Mouse (Mus musculus) G1E (cell line): ENCODE measurements around the gene Prkag1. TPM values are rescaled to one million over a fixed set of nuclear protein-coding genes. Genes with fewer than 3 reads are reported as not detected.

Experiments
- ATAC-seq: 2 replicates; pipeline ENCODE4 v1.8.0; 2016; ENCODE audit warnings: mild to moderate bottlenecking; ENCODE audit not compliant: insufficient number of reproducible peaks, poor library complexity, low FRiP score, severe bottlenecking; ENCODE audit errors: extremely low read depth
- DNase-seq: peaks from one replicate; pipeline ENCODE4 v3.0.0; 2012; ENCODE audit warnings: low spot score
- H3K27me3 ChIP-seq: 2 replicates; pipeline ENCODE4 v1.6.1; 2012; ENCODE audit warnings: mild to moderate bottlenecking, low read length, inconsistent platforms; ENCODE audit not compliant: insufficient read depth
- H3K36me3 ChIP-seq: replicated peaks from 2 replicates; pipeline ENCODE3; 2012; ENCODE audit warnings: mild to moderate bottlenecking, inconsistent platforms
- H3K4me1 ChIP-seq: 2 replicates; pipeline ENCODE4 v1.6.1; 2012; ENCODE audit warnings: low read depth, low read length, inconsistent platforms, mixed read lengths; ENCODE audit not compliant: insufficient read depth
- H3K4me3 ChIP-seq: 2 replicates; pipeline ENCODE4 v1.5.1; 2012; ENCODE audit warnings: low read depth, mild to moderate bottlenecking, inconsistent platforms, low read length, moderate library complexity, mixed read lengths
- H3K9me3 ChIP-seq: replicated peaks from 2 replicates; pipeline ENCODE4 v1.6.1; 2012; ENCODE audit warnings: inconsistent platforms
- CTCF ChIP-seq: IDR thresholded peaks from 2 replicates; pipeline ENCODE4 v1.5.1; 2012; ENCODE audit warnings: low read depth, low read length, inconsistent platforms, mixed read lengths
- GATA1 ChIP-seq: IDR thresholded peaks from 2 replicates; pipeline ENCODE4 v1.6.1; 2012; ENCODE audit warnings: borderline replicate concordance, low read length, inconsistent platforms, mixed read lengths
- GATA2 ChIP-seq: IDR thresholded peaks from 2 replicates; pipeline ENCODE4 v1.6.1; 2012; ENCODE audit warnings: low read depth, low read length, inconsistent platforms, borderline replicate concordance
- POLR2AphosphoS5 ChIP-seq: IDR thresholded peaks from 2 replicates; pipeline ENCODE4 v1.6.1; 2012; ENCODE audit warnings: low read depth, low read length, inconsistent platforms; ENCODE audit not compliant: insufficient replicate concordance
- TAL1 ChIP-seq: conservative IDR thresholded peaks from 2 replicates; pipeline ENCODE4 v1.6.1; 2012; ENCODE audit warnings: low read depth, low read length, inconsistent platforms, mixed read lengths
- polyA plus RNA-seq: library from polyadenylated mRNA; stranded (reverse); fragments of >175 nt; gene quantifications from 2 replicates; pipeline ENCODE4 v1.2.3, GENCODE M21; 2012
- total RNA-seq, 2 experiments: library from RNA; stranded (forward) in 1 of 2; stranded (reverse) in 1 of 2; fragments of 200-1000 nt in 1 of 2; fragments of >200 nt in 1 of 2; fragmentation: Nextera tagmentation in 1 of 2; gene quantifications; 2 replicates each; pipeline ENCODE4 v1.2.3; 2014 to 2017

The Prkag1 gene
- total and polyA plus RNA-seq, 3 experiments: 62.8 to 150 (median 106) TPM

DNA sequence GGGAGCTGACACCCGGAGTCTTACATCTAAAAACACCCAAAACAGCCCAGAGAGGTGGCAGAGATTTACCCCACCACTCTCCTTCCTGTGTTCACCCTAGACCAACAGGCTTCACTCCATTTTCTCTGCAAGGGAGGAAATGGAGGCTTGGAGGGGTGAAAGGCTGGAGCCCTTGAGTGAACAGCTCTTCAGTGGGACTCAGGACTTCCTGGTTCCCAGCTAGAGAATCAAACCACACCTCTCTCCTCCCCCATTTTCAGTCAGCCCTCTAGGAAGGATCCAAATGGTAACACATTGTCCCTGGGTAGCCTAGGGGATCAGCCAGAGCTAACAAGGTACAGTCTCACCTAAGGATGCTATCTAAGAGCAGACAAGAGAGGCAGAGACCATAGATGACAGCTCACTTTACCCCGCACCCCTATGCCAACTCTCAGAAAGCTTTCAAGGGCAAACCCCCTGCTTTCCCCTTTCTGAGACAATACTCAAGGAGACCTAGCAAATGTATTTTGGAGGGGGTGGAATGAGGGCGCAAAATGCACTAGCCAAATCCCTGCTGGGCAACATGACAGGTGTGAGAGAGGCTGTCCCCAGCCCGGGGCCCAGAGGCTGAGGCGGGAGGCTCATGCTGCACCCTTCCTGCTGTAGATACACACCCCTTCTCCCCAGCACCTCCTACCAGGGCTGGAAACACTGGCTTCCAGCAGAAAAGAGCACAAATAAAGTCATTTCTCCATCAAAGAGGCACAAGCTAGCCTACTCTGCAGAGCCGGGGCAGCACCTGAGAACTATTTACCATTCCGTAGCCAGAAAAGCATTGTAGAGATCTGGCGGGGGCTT lies 38.2 kb upstream of the Prkag1 start:
- H3K4me1 ChIP-seq: peaks cover 56% of the 10 kb centered on the region
- peak; percentile 36 for DNase-seq

DNA sequence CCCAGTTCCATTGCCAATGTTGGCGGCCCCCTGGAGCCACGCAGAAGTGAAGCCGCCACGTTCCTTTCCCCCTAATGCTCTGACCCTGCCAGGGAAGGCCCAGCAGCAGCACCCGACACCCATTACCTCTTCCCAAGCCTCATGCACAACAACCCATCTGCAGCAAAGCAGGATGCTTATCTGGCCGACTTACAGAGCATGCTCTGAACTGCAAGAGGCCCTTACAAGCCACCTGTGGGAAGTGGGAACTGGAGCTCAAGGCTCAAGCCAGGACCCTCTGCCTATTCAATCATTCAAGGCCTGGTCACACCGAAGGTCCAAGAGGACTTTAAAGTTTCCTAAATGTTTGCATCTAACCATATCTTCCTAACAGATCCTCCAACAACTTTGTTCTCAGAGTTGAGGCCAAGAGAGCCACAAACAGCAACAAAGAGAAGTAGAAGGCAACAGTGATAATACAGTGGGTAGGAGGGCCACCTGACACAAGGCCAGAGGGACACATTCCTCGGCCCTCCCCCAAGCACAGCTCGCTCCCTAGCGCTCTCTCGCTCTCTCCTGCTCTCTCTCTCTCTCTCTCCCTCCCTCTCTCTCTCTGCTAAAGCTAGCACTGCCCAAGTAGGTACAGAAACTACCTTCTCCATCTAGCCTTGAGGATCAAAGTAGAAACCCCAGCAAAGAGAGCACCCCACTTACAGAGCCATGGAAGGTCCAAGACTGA lies 37.2 kb upstream of the Prkag1 start:
- Histone ChIP-seq H3K36me3 (peaks cover 64% of the 10 kb centered on the region), H3K27me3 (no peaks in the 10 kb centered on the region; the same call in 1 of the 2 replicates), H3K4me3 (peak overlapping the region; percentile 92; the same call in 1 of the 2 replicates), H3K4me1 (peaks cover 60% of the 10 kb centered on the region), H3K9me3 (no peaks in the 10 kb centered on the region)
- no peak for TF ChIP-seq TAL1
- no peak for TF ChIP-seq GATA1
- no peak for TF ChIP-seq POLR2AphosphoS5
- no peak for TF ChIP-seq GATA2
- no peak for TF ChIP-seq CTCF
- ATAC-seq (no peak), DNase-seq (peak; percentile 26)

More for the DNA sequence above, 38.2 kb upstream of the Prkag1 start:
- no peak for ATAC-seq
- no peak for TF ChIP-seq POLR2AphosphoS5
- Histone ChIP-seq H3K27me3 (no peaks in the 10 kb centered on the region; the same call in 1 of the 2 replicates), H3K4me3 (peak overlapping the region; percentile 92), H3K36me3 (peaks cover 53% of the 10 kb centered on the region), H3K9me3 (no peaks in the 10 kb centered on the region)

DNA sequence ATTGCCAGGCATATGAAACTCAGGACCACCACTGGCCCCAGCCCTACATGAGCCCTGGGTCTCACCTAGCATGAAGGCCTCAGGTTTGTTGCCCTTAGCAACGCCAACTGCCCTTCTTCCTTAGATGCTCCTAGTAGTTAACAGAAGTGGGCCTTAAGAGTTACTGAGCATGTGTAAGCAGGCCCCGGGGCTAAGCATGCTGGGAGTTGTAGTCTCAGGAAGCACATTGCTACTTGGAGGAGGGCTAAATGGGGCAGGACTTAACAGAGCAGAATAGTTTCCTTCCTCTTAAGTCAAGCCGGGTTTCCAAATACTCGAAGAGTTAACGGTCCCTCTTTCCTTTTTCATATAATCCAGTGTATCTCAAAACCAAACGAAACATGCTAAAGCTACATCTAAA lies 36.0 kb upstream of the Prkag1 start:
- peaks cover 54% of the 10 kb centered on the region for H3K4me1 ChIP-seq
- peak overlapping the region; percentile 3; the same call in 1 of the 2 replicates for H3K4me3 ChIP-seq
- peaks cover 76% of the 10 kb centered on the region for H3K36me3 ChIP-seq
- TF ChIP-seq GATA1: no peak
- no peak for TF ChIP-seq POLR2AphosphoS5
- TF ChIP-seq GATA2: no peak
- no peak for TF ChIP-seq TAL1
- no peak for TF ChIP-seq CTCF
- peak; percentile 48 for DNase-seq
- H3K9me3 ChIP-seq: no peaks in the 10 kb centered on the region
- no peaks in the 10 kb centered on the region; the same call in 1 of the 2 replicates for H3K27me3 ChIP-seq
- ATAC-seq: peak; percentile 36; the same call in 1 of the 2 replicates

DNA sequence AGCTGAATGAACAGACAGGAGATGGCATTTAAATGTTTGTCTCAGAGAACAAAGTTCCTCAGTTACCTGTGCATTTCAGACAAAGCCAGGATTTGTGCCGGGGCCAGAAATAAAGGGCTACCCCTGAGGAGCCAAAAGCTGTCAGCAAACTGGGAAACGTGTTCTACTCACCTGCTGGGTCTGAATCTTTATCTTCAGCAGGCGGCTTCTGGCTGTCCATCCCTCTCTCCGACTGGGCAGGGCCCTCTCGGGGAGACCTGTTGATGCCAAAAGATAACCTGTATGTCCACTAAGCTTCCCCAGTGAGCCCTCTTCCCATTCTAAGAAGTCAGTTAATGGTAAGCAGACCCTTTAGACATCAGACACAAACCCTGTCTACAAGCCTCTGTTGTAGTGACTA lies 35.2 kb upstream of the Prkag1 start:
- ATAC-seq (no peak), DNase-seq (no peak)
- H3K27me3 ChIP-seq: no peaks in the 10 kb centered on the region; the same call in 1 of the 2 replicates
- peaks cover 84% of the 10 kb centered on the region for H3K36me3 ChIP-seq
- no peaks in the 10 kb centered on the region for H3K9me3 ChIP-seq
- H3K4me1 ChIP-seq: peaks cover 54% of the 10 kb centered on the region
- TF ChIP-seq GATA2 (no peak), POLR2AphosphoS5 (no peak), TAL1 (no peak), GATA1 (no peak), CTCF (no peak)
- no peak overlapping the region for H3K4me3 ChIP-seq

DNA sequence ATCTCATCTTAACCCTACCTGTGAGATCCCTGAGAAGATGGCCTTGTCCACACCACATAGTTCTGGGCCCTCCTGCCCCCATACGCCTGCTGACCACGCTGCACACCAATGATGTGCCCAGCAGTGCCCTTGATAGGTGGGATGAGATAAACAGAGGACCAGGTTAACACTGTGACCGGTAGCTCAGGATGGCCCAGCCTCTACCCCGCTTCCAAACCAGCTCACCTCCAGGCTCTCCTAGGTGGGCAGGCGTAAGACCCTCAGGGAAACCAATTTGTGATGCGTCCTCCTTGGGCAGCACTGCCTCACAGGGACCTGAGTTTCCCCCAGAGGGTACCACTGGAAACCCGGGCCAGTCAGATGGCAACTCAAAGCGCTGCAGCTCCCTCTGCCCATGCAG lies 34.5 kb upstream of the Prkag1 start:
- H3K4me3 ChIP-seq: no peak overlapping the region
- DNase-seq: no peak
- peaks cover 91% of the 10 kb centered on the region for H3K36me3 ChIP-seq
- no peaks in the 10 kb centered on the region for H3K9me3 ChIP-seq
- H3K4me1 ChIP-seq: peaks cover 61% of the 10 kb centered on the region
- ATAC-seq: no peak
- TF ChIP-seq TAL1: no peak
- H3K27me3 ChIP-seq: no peaks in the 10 kb centered on the region; the same call in 1 of the 2 replicates

DNA sequence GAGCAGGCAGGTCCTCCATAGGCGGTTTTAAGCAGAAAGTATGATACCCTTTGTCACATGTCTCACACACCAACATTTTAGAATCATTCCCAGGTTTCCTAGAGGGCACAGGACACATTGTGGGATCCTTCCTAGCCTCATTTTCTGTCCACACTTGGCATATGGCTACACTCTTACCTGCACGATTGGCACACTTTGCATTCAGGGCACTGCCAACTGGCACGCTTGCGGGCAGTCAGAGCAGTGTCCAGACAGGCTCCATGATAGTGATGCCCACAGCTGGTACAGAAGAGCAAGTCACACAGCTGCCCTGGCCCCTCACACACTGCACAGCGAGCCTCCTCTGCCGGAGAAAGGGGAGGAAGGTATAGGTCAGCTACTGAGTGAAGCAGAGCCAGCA lies 33.6 kb upstream of the Prkag1 start:
- Histone ChIP-seq H3K36me3 (peaks cover 99% of the 10 kb centered on the region), H3K4me3 (no peak overlapping the region), H3K27me3 (no peaks in the 10 kb centered on the region; the same call in 1 of the 2 replicates), H3K9me3 (no peaks in the 10 kb centered on the region), H3K4me1 (peaks cover 61% of the 10 kb centered on the region)
- no peak for ATAC-seq
- no peak for DNase-seq
- TF ChIP-seq GATA2 (no peak), GATA1 (no peak), POLR2AphosphoS5 (no peak), TAL1 (no peak), CTCF (no peak)

DNA sequence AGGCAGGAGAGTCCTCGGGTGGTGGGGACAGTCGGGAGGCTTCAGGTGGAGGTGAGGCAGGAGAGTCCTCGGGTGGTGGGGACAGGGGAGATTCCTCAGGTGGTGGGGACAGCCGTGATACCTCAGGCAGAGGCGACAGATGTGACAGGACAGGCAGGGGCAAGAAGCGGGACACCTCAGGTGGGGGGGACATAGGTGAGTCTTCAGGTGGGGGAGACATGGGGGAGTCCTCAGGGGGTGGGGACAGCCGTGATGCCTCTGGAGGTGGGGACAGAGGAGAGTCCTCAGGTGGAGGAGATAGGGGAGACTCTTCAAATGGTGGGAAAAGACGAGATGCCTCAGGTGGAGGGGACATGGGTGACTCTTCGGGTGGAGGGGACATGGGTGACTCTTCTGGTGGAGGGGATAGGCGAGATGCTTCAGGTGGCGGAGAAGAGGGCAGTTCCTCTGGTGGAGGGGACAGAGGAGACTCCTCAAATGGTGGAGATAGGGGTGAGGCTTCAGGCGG lies 32.2 kb upstream of the Prkag1 start:
- Histone ChIP-seq H3K27me3 (no peaks in the 10 kb centered on the region; the same call in 1 of the 2 replicates), H3K4me3 (no peak overlapping the region), H3K36me3 (peaks cover 100% of the 10 kb centered on the region), H3K9me3 (no peaks in the 10 kb centered on the region), H3K4me1 (peaks cover 55% of the 10 kb centered on the region)
- ATAC-seq: no peak
- TF ChIP-seq CTCF (no peak), POLR2AphosphoS5 (no peak), GATA1 (no peak), TAL1 (no peak), GATA2 (no peak)
- DNase-seq: no peak
